Mouse (Mus musculus) macrophage (primary cell): ENCODE results near the gene Nlrp9b. TPM values are rescaled to one million over a fixed set of nuclear protein-coding genes. Genes with fewer than 3 reads are reported as not detected.
"Not testable (repeated sequence)": the region's sequence is repeated elsewhere in the genome, so short reads cannot be mapped to it uniquely, and the experiment has no call there.

Experiments used
- H3K27ac ChIP-seq: fragments of 350-480 bp; formaldehyde crosslinking; 2 replicates; pipeline ENCODE4 v1.9.0; 2021
- H3K36me3 ChIP-seq: fragments of 350-480 bp; formaldehyde crosslinking; 2 replicates; pipeline ENCODE4 v1.9.0; 2021; ENCODE audit errors: inconsistent target
- H3K4me3 ChIP-seq: fragments of 350-480 bp; formaldehyde crosslinking; 2 replicates; pipeline ENCODE4 v1.9.0; 2021; ENCODE audit errors: inconsistent target
- H3K79me2 ChIP-seq: fragments of 350-480 bp; formaldehyde crosslinking; 2 replicates; pipeline ENCODE4 v1.9.0; 2021; ENCODE audit errors: inconsistent target
- WGBS: methylation state at CpG from one replicate; pipeline ENCODE4 v1.1.7; 2026; ENCODE audit warnings: inconsistent platforms; ENCODE audit not compliant: missing documents; 5-methylcytosine and 5-hydroxymethylcytosine counted together
- polyA plus RNA-seq: library from polyadenylated mRNA; stranded (reverse); fragments of 250-400 nt; gene quantifications from 3 replicates; pipeline ENCODE4 v1.2.4, GENCODE M21; 2018; ENCODE audit warnings: inconsistent platforms

Gene Nlrp9b
- polyA plus RNA-seq, 1 experiment from 2014 or later: not detected

DNA sequence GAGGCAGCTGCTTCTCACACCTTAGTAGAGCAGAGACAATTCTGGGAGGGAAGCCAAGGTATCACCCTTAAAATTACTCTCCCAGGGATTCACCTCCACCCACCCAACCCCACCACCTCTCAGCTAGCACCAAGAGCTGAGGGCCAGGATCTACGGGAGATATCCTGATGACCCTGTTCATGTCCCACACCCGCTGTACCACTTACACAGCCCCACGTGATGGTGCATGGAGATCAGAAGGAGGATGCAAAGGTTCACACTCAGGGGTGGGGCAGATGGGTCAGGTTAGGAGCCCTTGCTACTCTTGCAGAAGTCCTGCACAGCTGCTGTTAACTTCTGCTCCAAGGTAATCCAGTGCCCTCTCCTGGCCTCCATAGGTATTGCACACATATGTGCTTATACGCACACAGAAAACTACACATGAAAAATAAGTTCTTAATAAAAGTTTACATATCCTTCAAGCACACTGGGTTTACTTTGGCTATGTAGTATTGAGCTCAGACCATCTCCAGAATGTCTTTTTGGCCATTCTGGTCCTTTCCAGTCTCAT lies 21.6 kb upstream of the Nlrp9b start:
- 98% methylated on average over 4 of the region's 4 CpGs for WGBS
- H3K36me3 ChIP-seq: no peaks in the 10 kb centered on the region
- no peaks in the 10 kb centered on the region for H3K79me2 ChIP-seq
- H3K27ac ChIP-seq: no peak overlapping the region
- H3K4me3 ChIP-seq: no peak overlapping the region

DNA sequence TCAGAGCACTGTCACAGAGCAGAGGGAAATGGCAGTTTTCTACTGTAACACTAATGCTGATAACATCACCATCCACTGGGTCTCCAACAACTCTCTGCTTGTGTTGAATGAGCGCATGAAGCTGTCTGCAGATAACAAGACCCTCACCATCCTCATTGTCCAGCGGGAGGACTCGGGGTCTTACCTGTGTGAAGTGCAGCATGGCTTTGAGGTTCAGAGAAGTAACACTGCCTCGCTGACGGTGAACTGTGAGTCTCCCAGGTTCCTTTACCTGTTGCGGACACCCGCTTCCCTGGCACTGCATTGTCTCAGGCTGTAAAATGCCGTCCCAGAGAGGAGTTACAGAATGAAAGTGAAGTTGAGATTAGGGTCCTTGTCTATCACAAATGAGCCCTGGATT lies 21.1 kb upstream of the Nlrp9b start:
- no peaks in the 10 kb centered on the region for H3K36me3 ChIP-seq
- 93% methylated on average over 8 of the region's 8 CpGs for WGBS
- H3K79me2 ChIP-seq: no peaks in the 10 kb centered on the region
- no peak overlapping the region for H3K4me3 ChIP-seq
- H3K27ac ChIP-seq: no peak overlapping the region

DNA sequence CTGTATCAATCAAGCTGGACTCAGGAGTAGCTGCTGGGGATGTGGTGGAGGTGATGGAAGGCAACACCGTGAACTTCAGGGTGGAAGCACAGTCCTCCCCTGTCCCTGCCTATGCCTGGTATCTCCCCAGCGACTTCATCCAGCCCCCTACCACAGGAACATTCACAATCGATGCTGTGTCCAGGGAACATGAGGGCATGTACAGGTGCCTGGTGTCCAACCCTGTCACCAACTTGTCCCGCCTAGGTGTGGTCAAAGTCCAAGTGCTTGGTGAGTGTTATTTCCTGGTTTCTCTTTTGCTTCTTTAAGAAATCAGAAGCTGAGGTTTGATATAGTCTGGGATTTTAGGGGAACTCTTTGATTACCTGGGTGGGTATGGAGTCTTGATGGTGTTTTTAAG lies 19.7 kb upstream of the Nlrp9b start:
- Histone ChIP-seq H3K4me3 (no peak overlapping the region), H3K36me3 (no peaks in the 10 kb centered on the region), H3K79me2 (no peaks in the 10 kb centered on the region), H3K27ac (no peak overlapping the region)
- WGBS: 87% methylated on average over 4 of the region's 4 CpGs

DNA sequence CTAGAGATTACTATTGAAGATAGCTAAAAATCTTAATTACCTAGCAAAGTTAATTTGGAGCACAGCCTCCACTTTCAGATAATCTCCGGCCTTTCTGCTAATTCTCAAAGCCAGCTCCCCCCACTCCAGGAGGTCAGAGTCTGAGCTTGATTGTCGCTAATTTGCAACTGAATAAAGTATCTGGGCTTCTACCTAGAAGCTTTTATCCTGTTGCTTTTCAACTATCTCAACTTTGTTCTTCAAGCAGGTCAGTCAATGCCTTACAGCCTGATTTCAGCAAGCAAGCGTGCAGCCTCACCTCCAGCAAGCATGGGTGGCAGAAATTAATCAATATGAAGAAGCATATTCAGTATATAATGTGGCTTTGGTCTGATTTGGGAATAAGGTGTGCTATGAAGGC lies 5.5 kb downstream of the Nlrp9b start:
- not testable (repeated sequence) for H3K36me3 ChIP-seq, H3K79me2 ChIP-seq, H3K27ac ChIP-seq, H3K4me3 ChIP-seq
- 71% methylated on average over 3 of the region's 3 CpGs for WGBS

DNA sequence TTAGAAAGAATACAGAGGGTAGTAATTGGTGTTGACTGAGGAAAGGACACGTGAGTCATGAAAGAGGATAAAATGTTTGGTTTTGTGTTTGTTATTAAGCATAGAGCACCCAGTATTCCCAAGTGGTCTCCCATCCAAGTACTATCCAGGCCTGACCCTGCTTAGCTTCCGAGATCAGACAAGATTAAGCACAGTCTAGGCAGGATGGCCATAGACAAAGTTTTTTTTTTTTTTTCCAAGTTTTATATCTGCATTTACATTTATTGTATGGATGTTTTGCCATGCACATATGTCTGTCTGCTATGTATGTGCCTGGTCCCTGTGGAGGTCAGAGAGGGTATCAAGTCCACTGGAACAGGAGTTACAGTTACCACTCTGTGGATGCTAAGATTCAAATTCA lies 18.7 kb downstream of the Nlrp9b start:
- H3K27ac ChIP-seq: no peak overlapping the region
- no peaks in the 10 kb centered on the region for H3K79me2 ChIP-seq
- no peak overlapping the region for H3K4me3 ChIP-seq
- 88% methylated on average over 2 of the region's 2 CpGs for WGBS
- no peaks in the 10 kb centered on the region for H3K36me3 ChIP-seq

DNA sequence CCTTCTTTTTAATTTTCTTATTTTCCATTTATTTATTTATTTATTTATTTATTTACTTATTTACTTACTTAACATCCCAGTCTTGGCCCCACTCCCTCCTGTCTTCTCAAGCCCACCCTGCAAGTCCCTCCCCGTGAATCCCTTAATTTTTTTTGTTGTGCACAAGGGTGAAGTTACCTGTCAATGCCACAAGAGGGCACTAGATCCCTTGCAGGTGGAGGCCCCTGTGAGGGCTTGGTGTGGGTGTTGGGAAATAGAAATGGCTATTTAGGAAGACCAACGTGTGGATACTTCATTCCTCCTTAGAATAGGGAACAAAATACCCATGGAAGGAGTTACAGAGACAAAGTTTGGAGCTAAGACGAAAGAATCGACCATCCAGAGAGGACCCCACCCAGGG lies 72.8 kb downstream of the Nlrp9b start:
- H3K4me3 ChIP-seq, H3K27ac ChIP-seq, H3K79me2 ChIP-seq, H3K36me3 ChIP-seq: not testable (repeated sequence)
- WGBS: 65% methylated on average over 4 of the region's 4 CpGs

DNA sequence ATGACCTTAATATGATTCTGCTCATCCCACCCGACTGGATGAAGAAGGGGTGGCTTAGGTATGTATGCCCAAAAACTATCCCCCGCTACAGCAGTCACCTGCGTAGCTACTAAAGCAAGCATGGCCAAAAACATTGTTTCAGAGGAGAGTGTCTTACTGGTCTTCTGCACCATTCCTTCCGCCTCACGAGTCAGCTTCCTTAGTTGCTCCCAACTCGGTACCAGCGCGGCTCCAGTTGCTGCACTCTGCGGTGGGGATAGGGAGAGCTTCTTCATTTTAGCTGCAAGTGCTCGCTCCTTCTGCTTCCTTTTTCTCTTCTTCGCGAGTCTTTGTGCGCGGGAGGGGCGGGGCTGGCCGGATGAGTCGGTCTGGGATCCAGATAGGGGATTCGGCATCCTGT lies 86.9 kb downstream of the Nlrp9b start:
- not testable (repeated sequence) for H3K79me2 ChIP-seq, H3K4me3 ChIP-seq, H3K27ac ChIP-seq, H3K36me3 ChIP-seq
- WGBS: 77% methylated on average over 14 of the region's 18 CpGs

DNA sequence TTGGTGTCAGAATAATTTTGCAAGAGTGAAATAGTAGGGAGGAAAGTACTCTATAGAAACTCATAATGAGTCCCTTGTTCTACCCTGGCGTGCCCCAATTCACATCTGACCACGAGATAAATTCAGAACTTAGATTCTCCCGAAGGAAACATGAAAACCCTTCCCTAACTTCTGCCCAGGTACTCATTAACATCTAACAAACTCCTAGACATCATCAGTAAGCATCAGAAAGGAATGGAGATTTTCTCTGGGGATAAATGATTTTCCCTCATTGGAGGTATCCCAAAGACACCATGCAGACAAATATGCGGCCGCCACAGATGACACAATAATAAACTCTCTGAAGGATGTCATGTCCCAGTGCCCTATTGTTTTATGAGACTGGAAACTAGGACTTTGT lies 108.1 kb downstream of the Nlrp9b start, which contains the start of gene Vmn1r91:
Vmn1r91 (plus strand) TSS at position 301 of the 400 bp plus-strand sequence.
- 73% methylated on average over 5 of the region's 5 CpGs for WGBS

DNA sequence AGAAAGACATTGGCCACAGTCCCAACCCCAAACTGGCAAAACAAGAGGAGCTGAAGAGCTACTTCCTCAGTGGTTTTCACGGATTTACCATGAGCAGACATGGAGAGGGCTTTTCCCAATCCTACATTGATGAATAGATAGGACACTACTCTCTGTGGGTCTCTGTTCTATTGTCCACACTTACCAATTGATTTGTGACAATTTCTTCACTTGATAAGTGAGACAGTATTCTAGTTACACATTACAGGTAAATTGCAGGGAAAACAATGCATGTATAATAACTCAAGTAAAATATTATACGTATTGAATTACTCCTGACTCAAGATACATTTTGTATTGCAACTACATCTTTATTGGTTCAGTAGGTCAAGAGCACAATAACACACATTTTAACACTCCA lies 131.2 kb downstream of the Nlrp9b start, which contains the start of gene Gm16442:
Gm16442 (minus strand) TSS at position 101 of the 400 bp plus-strand sequence.
- not testable (repeated sequence) for H3K27ac ChIP-seq, H3K36me3 ChIP-seq, H3K4me3 ChIP-seq, H3K79me2 ChIP-seq
- no CpG with 5 or more reads among the region's 2 CpGs for WGBS

More for the DNA sequence above, 108.1 kb downstream of the Nlrp9b start, which contains the start of gene Vmn1r91:
- not testable (repeated sequence) for H3K4me3 ChIP-seq, H3K79me2 ChIP-seq, H3K36me3 ChIP-seq, H3K27ac ChIP-seq

Other genes starting within 250 kb of the Nlrp9b start
- 5.2 to 7.5 TPM (median 5.9 TPM) in 3 replicates for gene Nectin2, start 241.0 kb upstream of the Nlrp9b start, polyA plus RNA-seq
- gene Bcam, start 220.4 kb upstream of the Nlrp9b start, polyA plus RNA-seq: 0.12 to 0.15 TPM (median 0.14 TPM) in 3 replicates
- gene Cblc, start 194.7 kb upstream of the Nlrp9b start, polyA plus RNA-seq: not detected in 3 replicates
- 11.2 to 30.9 TPM (median 23.0 TPM) in 3 replicates for gene Bcl3, start 168.7 kb upstream of the Nlrp9b start, polyA plus RNA-seq
- not detected in 3 replicates for gene Gm19345, start 139.5 kb upstream of the Nlrp9b start, polyA plus RNA-seq
- 0.18 to 0.82 TPM (median 0.22 TPM) in 3 replicates for gene Ceacam16, start 130.2 kb upstream of the Nlrp9b start, polyA plus RNA-seq
- 0.23 TPM in 2 of 3 replicates, not detected in the other for gene Ceacam19, start 103.5 kb upstream of the Nlrp9b start, polyA plus RNA-seq
- 13.0 to 22.9 TPM (median 22.5 TPM) in 3 replicates for gene Pvr, start 70.3 kb upstream of the Nlrp9b start, polyA plus RNA-seq
- not detected in 3 replicates for gene Igsf23, start 40.7 kb upstream of the Nlrp9b start, polyA plus RNA-seq
- not detected in 3 replicates for gene Ceacam20, start 26.1 kb upstream of the Nlrp9b start, polyA plus RNA-seq
- gene Vmn1r91, start 108.2 kb downstream of the Nlrp9b start, polyA plus RNA-seq: not detected in 3 replicates
- gene Gm16442, start 131.1 kb downstream of the Nlrp9b start, polyA plus RNA-seq: not detected in 3 replicates
- gene Vmn1r93, start 147.6 kb downstream of the Nlrp9b start, polyA plus RNA-seq: not detected in 3 replicates
- not detected in 3 replicates for gene Vmn1r94, start 176.9 kb downstream of the Nlrp9b start, polyA plus RNA-seq
- gene Vmn1r95, start 202.2 kb downstream of the Nlrp9b start, polyA plus RNA-seq: not detected in 3 replicates
- gene Gm6164, start 214.1 kb downstream of the Nlrp9b start, polyA plus RNA-seq: not detected in 3 replicates
- gene Gm4498, start 242.4 kb downstream of the Nlrp9b start, polyA plus RNA-seq: not detected in 3 replicates